Mouse (Mus musculus): ENCODE measurements around the gene Iars2.

DNA sequence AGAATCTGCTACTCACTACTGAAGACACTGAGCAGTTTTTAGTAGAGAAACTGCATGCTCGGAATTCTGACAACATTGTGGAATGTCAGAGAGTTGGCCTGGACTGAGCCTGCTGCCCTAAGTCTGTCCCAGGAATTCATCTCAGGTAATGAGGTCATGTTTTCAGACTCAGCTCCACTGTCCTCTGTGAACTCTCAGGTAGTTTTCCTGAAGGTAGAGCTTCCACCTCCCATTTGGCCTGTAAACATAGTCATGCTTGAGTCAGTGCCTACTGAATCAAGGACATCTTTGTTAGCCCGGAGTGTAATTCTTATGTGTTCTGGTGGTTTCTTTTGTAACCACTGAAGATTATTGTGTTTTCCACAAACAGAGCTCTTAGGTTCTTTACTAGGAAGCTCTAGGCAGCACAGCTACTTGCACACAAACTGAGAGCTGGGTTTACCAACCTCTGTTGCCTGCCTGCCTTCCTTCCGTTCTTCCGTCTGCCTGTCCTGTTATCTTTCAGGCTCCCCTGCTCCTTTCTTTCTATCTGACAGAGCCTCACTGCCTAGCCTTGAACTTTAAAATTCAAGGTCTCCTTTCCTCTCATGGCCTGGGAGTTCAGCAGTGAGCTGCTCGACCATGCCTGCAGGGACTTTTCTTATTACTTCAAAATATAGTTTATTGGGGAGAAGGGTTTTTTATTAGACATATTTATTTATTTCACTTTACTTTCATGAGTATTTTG, 54.2 kb downstream of the Iars2 start:
- no peak for TF ChIP-seq POLR2A (IDR thresholded peaks at IDR 0.05; ENCODE audit: borderline replicate concordance, extremely low read depth, low read depth, low read length)
- TF ChIP-seq CTCF (IDR thresholded peaks at IDR 0.05; ENCODE audit: insufficient read depth, low read length) = no peak

All from lung, adult 2 months (tissue).